Mouse (Mus musculus) myocyte (in vitro differentiated cells): ENCODE results near the gene Pdap1. TPM values are rescaled to one million over a fixed set of nuclear protein-coding genes. Genes with fewer than 3 reads are reported as not detected.

ENCODE experiments used
- H3K27me3 ChIP-seq: one replicate; pipeline ENCODE4 v1.6.1; 2011; ENCODE audit not compliant: control insufficient read depth, insufficient read depth, insufficient read length
- H3K36me3 ChIP-seq: one replicate; pipeline ENCODE4 v1.6.1; 2011; ENCODE audit not compliant: control insufficient read depth, insufficient read depth
- H3K4me2 ChIP-seq: one replicate; pipeline ENCODE4 v1.6.1; 2011; ENCODE audit warnings: low read depth, control low read depth
- H3K4me3 ChIP-seq: one replicate; pipeline ENCODE4 v1.5.1; 2011; ENCODE audit warnings: mild to moderate bottlenecking, control low read depth, moderate library complexity
- H3K79me2 ChIP-seq: one replicate; pipeline ENCODE4 v1.6.1; 2011; ENCODE audit not compliant: control insufficient read depth, insufficient read depth
- H3ac ChIP-seq: one replicate; pipeline ENCODE4 v1.6.1; 2011; ENCODE audit not compliant: control insufficient read depth, insufficient read length
- CEBPB ChIP-seq: IDR thresholded peaks from 2 replicates; pipeline ENCODE4 v1.6.1; 2011; ENCODE audit warnings: mild to moderate bottlenecking, moderate library complexity; ENCODE audit not compliant: poor library complexity, insufficient read depth, severe bottlenecking
- E2F4 ChIP-seq: IDR thresholded peaks from one replicate; pipeline ENCODE4 v1.6.1; 2011; ENCODE audit warnings: mild to moderate bottlenecking, control low read depth, moderate library complexity; ENCODE audit not compliant: insufficient read depth
- MAX ChIP-seq: IDR thresholded peaks from one replicate; pipeline ENCODE4 v1.6.1; 2011; ENCODE audit warnings: low read depth, mild to moderate bottlenecking, control low read depth
- MYOD1 ChIP-seq, 3 experiments: IDR thresholded peaks; one replicate each; pipeline ENCODE4 v1.6.1; 2011; ENCODE audit warnings: control low read depth in 2 of 3, low read depth in 2 of 3, mild to moderate bottlenecking in 2 of 3, moderate library complexity in 1 of 3; ENCODE audit not compliant: insufficient read length in 2 of 3, control insufficient read depth in 1 of 3
- MYOG ChIP-seq, 3 experiments: IDR thresholded peaks; one replicate each; pipeline ENCODE4 v1.6.1; 2011; ENCODE audit warnings: control low read depth in 2 of 3, low read depth in 2 of 3, mild to moderate bottlenecking in 2 of 3; ENCODE audit not compliant: insufficient read length in 2 of 3, control insufficient read depth in 1 of 3, insufficient read depth in 1 of 3
- POLR2A ChIP-seq: IDR thresholded peaks from one replicate; pipeline ENCODE4 v1.6.1; 2011; ENCODE audit warnings: low read depth, mild to moderate bottlenecking, control low read depth, moderate library complexity; ENCODE audit not compliant: insufficient read length
- POLR2AphosphoS2 ChIP-seq: IDR thresholded peaks from one replicate; pipeline ENCODE4 v1.6.1; 2011; ENCODE audit warnings: low read depth, control low read depth; ENCODE audit not compliant: insufficient read length
- REST ChIP-seq: IDR thresholded peaks from one replicate; pipeline ENCODE4 v1.6.1; 2011; ENCODE audit warnings: mild to moderate bottlenecking, control low read depth, moderate library complexity; ENCODE audit not compliant: insufficient read depth, insufficient read length
- SRF ChIP-seq: IDR thresholded peaks from one replicate; pipeline ENCODE4 v1.6.1; 2011; ENCODE audit warnings: low read depth; ENCODE audit not compliant: control insufficient read depth, insufficient read length
- TCF12 ChIP-seq: IDR thresholded peaks from one replicate; pipeline ENCODE4 v1.6.1; 2011; ENCODE audit warnings: mild to moderate bottlenecking, control low read depth; ENCODE audit not compliant: poor library complexity, insufficient read depth, severe bottlenecking
- TCF3 ChIP-seq: IDR thresholded peaks from one replicate; pipeline ENCODE4 v1.6.1; 2011; ENCODE audit warnings: low read depth, control low read depth; ENCODE audit not compliant: insufficient read length
- USF1 ChIP-seq: IDR thresholded peaks from one replicate; pipeline ENCODE4 v1.6.1; 2011; ENCODE audit warnings: low read depth, mild to moderate bottlenecking, control low read depth, moderate library complexity
- polyA plus RNA-seq: library from polyadenylated mRNA; unstranded; fragments of >200 nt; fragmentation: generic; extraction: Trizol; gene quantifications from one replicate; pipeline ENCODE4 v1.2.1, GENCODE M21; 2012; ENCODE audit warnings: missing spikeins

Gene Pdap1
- polyA plus RNA-seq, 1 experiment = 98.9 TPM

GRCm38 (mm10) chr5:145112566-145112965 is 27.5 kb downstream of the Pdap1 start:
- no peak overlapping the region for H3K4me3 ChIP-seq
- TF ChIP-seq MAX = no peak
- TF ChIP-seq E2F4 = no peak
- TF ChIP-seq CEBPB = no peak
- no peak for TF ChIP-seq MYOD1 (IDR thresholded peaks at IDR 0.05; ENCODE audit: control insufficient read depth in 1 of 3, insufficient read length in 2 of 3, low read depth in 2 of 3)
- TF ChIP-seq USF1 = no peak
- no peak for TF ChIP-seq SRF
- no peak for TF ChIP-seq REST
- no peak for TF ChIP-seq POLR2A
- TF ChIP-seq TCF12 = no peak
- TF ChIP-seq POLR2AphosphoS2 = no peak
- TF ChIP-seq MYOG (IDR thresholded peaks at IDR 0.05; ENCODE audit: control insufficient read depth in 1 of 3, insufficient read depth in 1 of 3, insufficient read length in 2 of 3, low read depth in 2 of 3) = no peak
- TF ChIP-seq TCF3 = no peak
- H3K4me2 ChIP-seq = no peak overlapping the region
- H3K36me3 ChIP-seq = peaks cover 11% of the 10 kb centered on the region
- H3ac ChIP-seq = no peak overlapping the region
- no peaks in the 10 kb centered on the region for H3K27me3 ChIP-seq
- peaks cover 27% of the 10 kb centered on the region for H3K79me2 ChIP-seq

- TF ChIP-seq TCF12 (no peak), TCF3 (no peak), REST (no peak), MYOG (IDR thresholded peaks at IDR 0.05; ENCODE audit: control insufficient read depth in 1 of 3, insufficient read depth in 1 of 3, insufficient read length in 2 of 3, low read depth in 2 of 3) (no peak), MAX (no peak), CEBPB (no peak), E2F4 (no peak), USF1 (no peak), MYOD1 (IDR thresholded peaks at IDR 0.05; ENCODE audit: control insufficient read depth in 1 of 3, insufficient read length in 2 of 3, low read depth in 2 of 3) (no peak), POLR2A (no peak), SRF (no peak), POLR2AphosphoS2 (no peak)
- H3K36me3 ChIP-seq = peaks cover 28% of the 10 kb centered on the region
- peaks cover 11% of the 10 kb centered on the region for H3K79me2 ChIP-seq
- H3K4me3 ChIP-seq = no peak overlapping the region
- H3K27me3 ChIP-seq = no peaks in the 10 kb centered on the region
- H3K4me2 ChIP-seq = no peak overlapping the region
- no peak overlapping the region for H3ac ChIP-seq
These were observed 29.6 kb downstream of the Pdap1 start for GRCm38 (mm10) chr5:145110401-145110800.

GRCm38 (mm10) chr5:145105694-145106275 is 34.3 kb downstream of the Pdap1 start:
- Histone ChIP-seq H3K36me3 (peaks cover 45% of the 10 kb centered on the region), H3K4me3 (no peak overlapping the region), H3ac (no peak overlapping the region), H3K79me2 (no peaks in the 10 kb centered on the region), H3K27me3 (no peaks in the 10 kb centered on the region), H3K4me2 (no peak overlapping the region)
- TF ChIP-seq USF1 (no peak), CEBPB (no peak), POLR2AphosphoS2 (no peak), TCF3 (no peak), E2F4 (no peak), REST (no peak), MAX (no peak), MYOD1 (IDR thresholded peaks at IDR 0.05; ENCODE audit: control insufficient read depth in 1 of 3, insufficient read length in 2 of 3, low read depth in 2 of 3) (no peak), SRF (no peak), TCF12 (no peak), POLR2A (no peak), MYOG (IDR thresholded peaks at IDR 0.05; ENCODE audit: control insufficient read depth in 1 of 3, insufficient read depth in 1 of 3, insufficient read length in 2 of 3, low read depth in 2 of 3) (no peak)

- Histone ChIP-seq H3K4me3 (no peak overlapping the region), H3K27me3 (no peaks in the 10 kb centered on the region), H3K4me2 (no peak overlapping the region), H3K79me2 (no peaks in the 10 kb centered on the region), H3K36me3 (peaks cover 45% of the 10 kb centered on the region), H3ac (no peak overlapping the region)
- no peak for TF ChIP-seq E2F4
- no peak for TF ChIP-seq CEBPB
- no peak for TF ChIP-seq MAX
- TF ChIP-seq SRF = no peak
- no peak for TF ChIP-seq MYOD1 (IDR thresholded peaks at IDR 0.05; ENCODE audit: control insufficient read depth in 1 of 3, insufficient read length in 2 of 3, low read depth in 2 of 3)
- no peak for TF ChIP-seq POLR2AphosphoS2
- no peak for TF ChIP-seq MYOG (IDR thresholded peaks at IDR 0.05; ENCODE audit: control insufficient read depth in 1 of 3, insufficient read depth in 1 of 3, insufficient read length in 2 of 3, low read depth in 2 of 3)
- TF ChIP-seq TCF3 = no peak
- no peak for TF ChIP-seq TCF12
These were observed 35.7 kb downstream of the Pdap1 start for GRCm38 (mm10) chr5:145104328-145104727.
